Mouse (Mus musculus) midbrain, embryonic 16.5 days (tissue): ENCODE results near the gene Hoxa5. TPM values are rescaled to one million over a fixed set of nuclear protein-coding genes. Genes with fewer than 3 reads are reported as not detected.

Experiments used
- ATAC-seq: fragments of 200-750 bp; cut with Nextera tagmentation; 2 replicates; pipeline ENCODE4 v1.8.0; 2017; ENCODE audit warnings: moderate TSS enrichment
- H3K27ac ChIP-seq: fragments of 300-500 bp; sonication (generic); 2 replicates; pipeline ENCODE4 v1.5.1; 2014; ENCODE audit warnings: mild to moderate bottlenecking, low read length, mixed read lengths
- H3K27me3 ChIP-seq: fragments of 300-500 bp; sonication (generic); 2 replicates; pipeline ENCODE4 v1.6.1; 2014; ENCODE audit warnings: low read depth, low read length, mixed read lengths; ENCODE audit not compliant: control insufficient read depth, insufficient read depth
- H3K36me3 ChIP-seq: fragments of 300-500 bp; sonication (generic); 2 replicates; pipeline ENCODE4 v1.6.1; 2014; ENCODE audit warnings: mild to moderate bottlenecking, low read length, moderate library complexity, mixed read lengths; ENCODE audit not compliant: control insufficient read depth, insufficient read depth
- H3K4me1 ChIP-seq: fragments of 300-500 bp; sonication (generic); 2 replicates; pipeline ENCODE4 v1.6.1; 2014; ENCODE audit warnings: mild to moderate bottlenecking, low read length, mixed read lengths; ENCODE audit not compliant: control insufficient read depth, insufficient read depth
- H3K4me2 ChIP-seq: fragments of 300-500 bp; sonication (generic); 2 replicates; pipeline ENCODE4 v1.6.1; 2014; ENCODE audit warnings: mild to moderate bottlenecking, low read length, mixed read lengths
- H3K4me3 ChIP-seq: fragments of 300-500 bp; sonication (generic); 2 replicates; pipeline ENCODE4 v1.5.1; 2014; ENCODE audit warnings: low read depth, mild to moderate bottlenecking, low read length, moderate library complexity, mixed read lengths
- H3K9ac ChIP-seq: fragments of 300-500 bp; sonication (generic); 2 replicates; pipeline ENCODE4 v1.6.1; 2014; ENCODE audit warnings: low read depth, low read length, mixed read lengths
- H3K9me3 ChIP-seq: fragments of 300-500 bp; sonication (generic); replicated peaks from 2 replicates; pipeline ENCODE4 v1.6.1; 2014; ENCODE audit warnings: mild to moderate bottlenecking, low read length, mixed read lengths; ENCODE audit not compliant: control insufficient read depth, poor library complexity, severe bottlenecking
- WGBS: fragments of 180-500 bp; shearing (Covaris S2); extraction: QIAGEN DNeasy Blood & Tissue Kit; methylation state at CpG from one replicate; pipeline ENCODE4 v1.1.7; 2014; 5-methylcytosine and 5-hydroxymethylcytosine counted together
- polyA plus RNA-seq: library from polyadenylated mRNA; unstranded; fragments of >200 nt; fragmentation: Nextera tagmentation; extraction: Ambion mirVana; gene quantifications from 2 replicates; pipeline ENCODE4 v1.2.1, GENCODE M21; 2015

Gene Hoxa5
- polyA plus RNA-seq, 1 experiment from 2014 or later, result not detected

DNA sequence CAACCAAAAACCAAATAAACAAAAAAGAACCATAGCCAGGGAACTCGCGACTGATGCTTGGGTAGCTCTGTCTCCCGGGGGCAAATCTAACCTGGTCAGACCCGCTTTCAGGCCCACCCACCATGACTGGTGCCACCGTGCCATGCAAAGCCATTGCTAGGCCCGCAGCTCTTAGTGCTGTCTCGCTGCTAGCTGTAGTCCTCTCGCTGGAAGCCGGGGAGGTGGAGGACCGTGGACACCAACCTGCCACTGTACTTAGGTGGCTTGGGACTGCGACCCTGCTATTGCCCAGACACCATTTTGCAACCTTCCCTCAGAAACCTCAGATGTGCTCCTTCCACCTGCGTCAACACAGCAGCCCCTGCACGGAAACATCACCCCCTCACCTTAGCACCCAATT, 7.6 kb upstream of the Hoxa5 start:
- ATAC-seq, result no peak
- Histone ChIP-seq H3K9me3 (no peaks in the 10 kb centered on the region), H3K36me3 (no peaks in the 10 kb centered on the region), H3K4me3 (no peak overlapping the region), H3K27me3 (peaks cover 87% of the 10 kb centered on the region), H3K4me2 (no peak overlapping the region), H3K4me1 (peaks cover 2% of the 10 kb centered on the region; the same call in 1 of the 2 replicates), H3K27ac (no peak overlapping the region), H3K9ac (no peak overlapping the region)
- WGBS, result 6% methylated on average over 13 of the region's 13 CpGs

DNA sequence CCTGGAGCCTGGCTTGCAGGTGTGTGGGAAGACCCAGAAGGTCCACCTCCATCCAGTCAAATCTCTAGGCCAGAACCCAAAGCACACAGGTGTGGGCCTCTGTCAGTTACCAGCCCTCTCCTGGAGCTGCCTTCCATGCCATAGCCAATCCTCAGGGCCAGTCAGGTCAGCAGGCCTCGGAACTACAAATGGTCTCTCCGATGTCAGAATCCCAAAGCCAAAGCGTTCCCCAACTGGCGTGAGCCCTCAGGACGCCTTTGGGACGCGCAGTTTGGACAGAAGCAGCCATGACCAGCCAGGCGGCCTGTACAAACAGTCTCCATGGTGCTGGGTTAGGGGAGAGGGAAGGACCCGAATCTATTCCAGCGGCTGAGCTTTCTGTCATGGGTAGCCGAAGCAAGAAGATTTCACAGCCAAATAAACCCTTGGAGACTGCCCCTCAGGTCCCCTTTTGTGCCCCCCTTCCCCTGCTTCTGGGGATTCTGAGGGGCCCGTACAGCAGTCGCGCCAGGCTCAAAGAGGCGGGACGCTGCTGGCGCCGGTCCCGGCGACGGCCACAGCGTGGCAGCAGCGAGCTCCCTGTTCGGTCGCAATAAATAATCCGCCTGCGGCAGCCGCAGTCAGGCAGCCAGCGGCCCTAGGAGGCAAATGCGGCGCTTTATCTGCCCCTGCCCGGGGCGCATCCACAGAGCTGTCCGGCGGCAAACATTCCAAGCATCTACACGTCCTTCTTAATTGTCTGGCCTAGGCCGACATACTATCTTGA, 7.0 kb upstream of the Hoxa5 start:
- H3K4me3 ChIP-seq, result no peak overlapping the region
- ATAC-seq, result 0 out of 2 replicates have a peak, but pooled peaks have one; percentile 11
- H3K27ac ChIP-seq, result no peak overlapping the region
- H3K36me3 ChIP-seq, result no peaks in the 10 kb centered on the region
- no peak overlapping the region for H3K9ac ChIP-seq
- no peak overlapping the region for H3K4me2 ChIP-seq
- H3K4me1 ChIP-seq, result peaks cover 2% of the 10 kb centered on the region; the same call in 1 of the 2 replicates
- WGBS, result 1% methylated on average over 37 of the region's 37 CpGs
- H3K9me3 ChIP-seq, result no peaks in the 10 kb centered on the region
- H3K27me3 ChIP-seq, result peaks cover 88% of the 10 kb centered on the region

GRCm38 (mm10) chr6:52209685-52210046, 5.3 kb upstream of the Hoxa5 start:
- H3K27ac ChIP-seq, result no peak overlapping the region
- no peak overlapping the region for H3K4me2 ChIP-seq
- ATAC-seq, result no peak
- no peaks in the 10 kb centered on the region for H3K36me3 ChIP-seq
- no peak overlapping the region for H3K9ac ChIP-seq
- H3K4me1 ChIP-seq, result peaks cover 2% of the 10 kb centered on the region; the same call in 1 of the 2 replicates
- 7% methylated on average over 12 of the region's 12 CpGs for WGBS
- no peaks in the 10 kb centered on the region for H3K9me3 ChIP-seq
- H3K27me3 ChIP-seq, result peaks cover 86% of the 10 kb centered on the region
- no peak overlapping the region for H3K4me3 ChIP-seq

GRCm38 (mm10) chr6:52208868-52209684, 4.7 kb upstream of the Hoxa5 start:
- Histone ChIP-seq H3K27ac (no peak overlapping the region), H3K9me3 (no peaks in the 10 kb centered on the region), H3K4me2 (no peak overlapping the region), H3K9ac (no peak overlapping the region), H3K4me3 (no peak overlapping the region), H3K36me3 (no peaks in the 10 kb centered on the region), H3K4me1 (peaks cover 2% of the 10 kb centered on the region; the same call in 1 of the 2 replicates), H3K27me3 (peaks cover 86% of the 10 kb centered on the region)
- ATAC-seq, result no peak
- WGBS, result 3% methylated on average over 18 of the region's 18 CpGs

DNA sequence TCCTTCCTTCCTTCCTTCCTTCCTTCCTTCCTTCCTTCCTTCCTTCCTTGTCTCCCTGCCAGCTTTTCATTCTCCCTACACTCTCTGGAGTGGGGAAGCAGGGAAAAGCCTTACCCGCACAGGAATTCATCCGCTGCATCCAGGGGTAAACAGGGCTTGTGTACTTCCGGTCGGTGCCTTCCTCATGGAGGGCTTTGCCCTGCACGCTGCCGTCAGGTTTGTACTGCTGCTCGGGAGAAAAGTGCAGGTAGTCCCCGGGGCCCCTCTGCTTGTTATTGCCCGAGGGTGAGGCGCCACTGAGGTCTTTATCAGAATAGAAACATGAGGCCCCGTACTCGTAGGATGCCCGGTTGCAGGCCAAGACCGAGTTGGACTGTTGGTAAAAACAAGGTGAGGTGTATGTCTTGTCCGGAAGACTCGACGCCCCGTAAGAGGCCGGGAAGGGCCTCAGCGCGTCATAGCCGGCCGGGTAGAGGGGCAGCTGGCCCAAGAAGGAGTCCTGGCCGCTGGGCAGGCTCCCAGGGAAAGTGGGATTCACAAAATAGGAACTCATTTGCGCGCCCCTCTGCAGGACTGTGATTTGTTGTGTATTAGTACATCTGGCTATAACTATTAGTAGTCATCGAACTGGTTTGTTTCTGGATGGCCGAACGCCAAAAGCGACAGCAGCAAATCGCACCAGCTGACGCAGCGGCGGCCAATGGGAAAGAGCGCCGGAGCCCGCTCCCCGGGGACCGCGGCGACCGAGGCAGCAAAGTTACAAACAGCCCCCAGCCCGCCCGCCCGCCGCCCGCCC, 3.9 kb upstream of the Hoxa5 start, which contains the start of gene Hoxa6:
TSS of gene Hoxa6 (minus strand) at position 651 of the 796 bp plus-strand sequence.
- no peak within 1 kb of the TSS for H3K4me2 ChIP-seq
- H3K4me3 ChIP-seq, result no peak within 1 kb of the TSS

GRCm38 (mm10) chr6:52207684-52207976, 3.2 kb upstream of the Hoxa5 start:
- H3K4me3 ChIP-seq, result no peak overlapping the region
- peaks cover 86% of the 10 kb centered on the region for H3K27me3 ChIP-seq
- no peak for ATAC-seq
- no peaks in the 10 kb centered on the region for H3K36me3 ChIP-seq
- H3K27ac ChIP-seq, result no peak overlapping the region
- peaks cover 5% of the 10 kb centered on the region; the same call in 1 of the 2 replicates for H3K4me1 ChIP-seq
- H3K4me2 ChIP-seq, result no peak overlapping the region
- H3K9ac ChIP-seq, result no peak overlapping the region
- H3K9me3 ChIP-seq, result no peaks in the 10 kb centered on the region

More for the DNA sequence above, 3.9 kb upstream of the Hoxa5 start, which contains the start of gene Hoxa6:
- Histone ChIP-seq H3K27ac (no peak within 1 kb of the TSS), H3K9me3 (no peaks in the 10 kb centered on the region), H3K4me1 (peaks cover 5% of the 10 kb centered on the region; the same call in 1 of the 2 replicates), H3K27me3 (peaks cover 86% of the 10 kb centered on the region), H3K36me3 (no peaks in the 10 kb centered on the region), H3K9ac (no peak within 1 kb of the TSS)
- ATAC-seq, result no peak
- 2% methylated on average over 45 of the region's 47 CpGs for WGBS

DNA sequence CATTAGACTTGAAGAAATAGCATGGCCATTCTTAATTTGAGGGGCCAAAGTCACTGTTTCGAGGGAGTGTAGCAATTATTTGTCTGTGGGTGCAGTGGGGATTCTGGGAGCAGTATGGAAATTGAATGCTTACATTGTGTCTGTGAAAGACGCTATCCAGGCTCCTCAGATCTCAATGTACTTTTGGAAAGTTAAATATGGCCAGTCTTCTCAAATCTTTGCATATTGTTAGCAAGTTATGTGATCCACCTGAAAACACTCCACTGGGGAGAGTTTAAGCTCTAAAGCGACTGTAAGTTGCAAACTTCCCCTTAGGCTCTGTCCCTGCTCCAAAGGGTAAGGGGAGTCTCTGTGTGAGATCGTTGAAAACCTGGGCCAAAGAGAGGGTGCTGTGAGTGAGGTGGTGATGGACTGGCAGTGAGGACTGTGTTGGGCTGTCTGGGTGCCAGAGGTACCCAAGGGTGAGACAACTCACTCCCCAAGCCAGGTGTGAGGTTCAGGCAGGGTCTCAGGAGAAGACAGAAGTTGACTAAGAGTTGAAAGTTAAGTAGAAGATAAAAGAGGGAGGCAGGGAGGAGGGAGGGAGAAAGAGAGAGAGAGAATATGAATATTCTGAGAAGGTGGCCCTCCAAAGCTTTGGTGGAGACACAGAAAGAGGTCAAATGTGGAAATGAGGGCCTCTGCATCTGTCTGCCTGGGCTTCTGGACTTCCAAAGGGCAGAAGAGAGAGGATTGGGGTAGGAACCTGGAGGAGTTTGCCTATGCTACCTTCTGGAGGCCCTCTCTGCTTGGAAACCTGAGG, 2.7 kb upstream of the Hoxa5 start:
- H3K27ac ChIP-seq, result no peak overlapping the region
- peaks cover 85% of the 10 kb centered on the region for H3K27me3 ChIP-seq
- no peak overlapping the region for H3K4me2 ChIP-seq
- ATAC-seq, result no peak
- 4% methylated on average over 4 of the region's 4 CpGs for WGBS
- H3K9ac ChIP-seq, result no peak overlapping the region
- no peaks in the 10 kb centered on the region for H3K9me3 ChIP-seq
- peaks cover 5% of the 10 kb centered on the region; the same call in 1 of the 2 replicates for H3K4me1 ChIP-seq
- no peak overlapping the region for H3K4me3 ChIP-seq
- no peaks in the 10 kb centered on the region for H3K36me3 ChIP-seq
